Mouse (Mus musculus) midbrain, embryonic 14.5 days (tissue): ENCODE data around the gene Mybph. TPM values are rescaled to one million over a fixed set of nuclear protein-coding genes. Genes with fewer than 3 reads are reported as not detected.

Experiments used
- ATAC-seq: fragments of 200-750 bp; cut with Nextera tagmentation; 2 replicates; pipeline ENCODE4 v1.8.0; 2017; ENCODE audit warnings: moderate number of reproducible peaks, moderate library complexity; ENCODE audit not compliant: low FRiP score, low TSS enrichment
- DNase-seq: peaks from one replicate; pipeline ENCODE4 v3.0.0-alpha.2; 2015
- H3K27ac ChIP-seq: fragments of 300-500 bp; sonication (generic); replicated peaks from 2 replicates; pipeline ENCODE4 v1.5.1; 2014; ENCODE audit warnings: mild to moderate bottlenecking, low read depth, low read length, moderate library complexity
- H3K27me3 ChIP-seq: fragments of 300-500 bp; sonication (generic); 2 replicates; pipeline ENCODE4 v1.6.1; 2014; ENCODE audit warnings: low read length, control low read depth, mixed read lengths; ENCODE audit not compliant: control insufficient read depth, insufficient read depth
- H3K36me3 ChIP-seq: fragments of 300-500 bp; sonication (generic); 2 replicates; pipeline ENCODE4 v1.6.1; 2014; ENCODE audit warnings: low read length, control low read depth; ENCODE audit not compliant: control insufficient read depth, insufficient read depth
- H3K4me1 ChIP-seq: fragments of 300-500 bp; sonication (generic); 2 replicates; pipeline ENCODE4 v1.6.1; 2014; ENCODE audit warnings: mild to moderate bottlenecking, antibody characterized with exemption, low read length, control low read depth; ENCODE audit not compliant: control insufficient read depth, insufficient read depth
- H3K4me2 ChIP-seq: fragments of 300-500 bp; sonication (generic); 2 replicates; pipeline ENCODE4 v1.6.1; 2014; ENCODE audit warnings: mild to moderate bottlenecking, low read length, moderate library complexity
- H3K4me3 ChIP-seq: fragments of 300-500 bp; sonication (generic); replicated peaks from 2 replicates; pipeline ENCODE4 v1.5.1; 2014; ENCODE audit warnings: low read depth, low read length
- H3K9ac ChIP-seq: fragments of 300-500 bp; sonication (generic); replicated peaks from 2 replicates; pipeline ENCODE4 v1.6.1; 2014; ENCODE audit warnings: mild to moderate bottlenecking, low read length, moderate library complexity
- H3K9me3 ChIP-seq: fragments of 300-500 bp; sonication (generic); 2 replicates; pipeline ENCODE4 v1.6.1; 2016; ENCODE audit warnings: low read length, control low read depth, mixed read lengths; ENCODE audit not compliant: control insufficient read depth
- WGBS: fragments of 180-500 bp; shearing (Covaris S2); extraction: QIAGEN DNeasy Blood & Tissue Kit; methylation state at CpG from one replicate; pipeline ENCODE4 v1.1.7; 2014; 5-methylcytosine and 5-hydroxymethylcytosine counted together
- polyA plus RNA-seq: library from polyadenylated mRNA; unstranded; fragments of >200 nt; fragmentation: Nextera tagmentation; extraction: Ambion mirVana; gene quantifications from 2 replicates; pipeline ENCODE4 v1.2.1, GENCODE M21; 2014

Mybph gene
- polyA plus RNA-seq, 1 experiment from 2014 or later = 0.12 TPM

DNA sequence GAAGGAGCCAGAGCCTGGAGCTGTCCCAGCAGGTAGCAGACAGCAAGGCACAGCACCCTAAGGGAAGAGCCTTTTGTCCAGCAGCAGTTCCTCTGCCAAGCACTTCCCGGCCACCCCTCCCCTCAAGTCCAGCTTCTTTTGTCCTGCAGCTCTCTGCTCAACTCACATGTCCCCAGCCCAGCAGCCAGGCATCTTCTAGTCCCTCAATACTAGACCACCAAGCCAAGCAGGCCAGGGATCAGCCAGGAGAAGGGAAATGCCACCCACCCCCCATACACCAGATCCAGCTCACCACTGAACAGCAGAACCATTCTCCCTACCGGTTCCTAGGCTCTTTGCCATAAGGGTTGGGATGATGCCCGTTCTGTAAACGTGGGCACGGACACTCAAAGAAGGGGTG, 26.4 kb downstream of the Mybph start:
- 70% methylated on average over 5 of the region's 5 CpGs for WGBS
- H3K4me1 ChIP-seq = peaks cover 9% of the 10 kb centered on the region
- no peaks in the 10 kb centered on the region for H3K9me3 ChIP-seq
- H3K27ac ChIP-seq = no peak overlapping the region
- H3K36me3 ChIP-seq = no peaks in the 10 kb centered on the region
- ATAC-seq (no peak), DNase-seq (no peak)
- H3K27me3 ChIP-seq = no peaks in the 10 kb centered on the region
- H3K4me3 ChIP-seq = no peak overlapping the region
- no peak overlapping the region for H3K4me2 ChIP-seq
- H3K9ac ChIP-seq = no peak overlapping the region

DNA sequence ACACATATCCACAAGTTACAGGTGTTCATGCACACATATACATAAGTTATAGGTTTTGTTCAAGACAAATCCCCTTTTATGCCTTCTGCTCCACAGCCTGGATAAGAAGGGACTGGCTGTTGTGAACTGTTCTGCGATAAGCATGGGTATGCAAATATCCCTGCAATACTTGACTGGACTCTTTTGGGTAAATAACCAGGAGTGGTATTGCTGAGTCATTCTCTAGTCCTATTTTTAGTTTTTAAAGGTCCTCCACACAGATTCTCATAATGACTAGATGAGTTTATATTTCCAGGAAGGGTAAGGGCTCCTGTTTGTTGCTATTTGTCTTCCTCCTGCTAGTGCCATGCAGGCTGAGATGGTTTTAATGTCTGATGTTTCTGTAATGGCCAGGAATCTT, 27.9 kb downstream of the Mybph start:
- no peak for ATAC-seq

DNA sequence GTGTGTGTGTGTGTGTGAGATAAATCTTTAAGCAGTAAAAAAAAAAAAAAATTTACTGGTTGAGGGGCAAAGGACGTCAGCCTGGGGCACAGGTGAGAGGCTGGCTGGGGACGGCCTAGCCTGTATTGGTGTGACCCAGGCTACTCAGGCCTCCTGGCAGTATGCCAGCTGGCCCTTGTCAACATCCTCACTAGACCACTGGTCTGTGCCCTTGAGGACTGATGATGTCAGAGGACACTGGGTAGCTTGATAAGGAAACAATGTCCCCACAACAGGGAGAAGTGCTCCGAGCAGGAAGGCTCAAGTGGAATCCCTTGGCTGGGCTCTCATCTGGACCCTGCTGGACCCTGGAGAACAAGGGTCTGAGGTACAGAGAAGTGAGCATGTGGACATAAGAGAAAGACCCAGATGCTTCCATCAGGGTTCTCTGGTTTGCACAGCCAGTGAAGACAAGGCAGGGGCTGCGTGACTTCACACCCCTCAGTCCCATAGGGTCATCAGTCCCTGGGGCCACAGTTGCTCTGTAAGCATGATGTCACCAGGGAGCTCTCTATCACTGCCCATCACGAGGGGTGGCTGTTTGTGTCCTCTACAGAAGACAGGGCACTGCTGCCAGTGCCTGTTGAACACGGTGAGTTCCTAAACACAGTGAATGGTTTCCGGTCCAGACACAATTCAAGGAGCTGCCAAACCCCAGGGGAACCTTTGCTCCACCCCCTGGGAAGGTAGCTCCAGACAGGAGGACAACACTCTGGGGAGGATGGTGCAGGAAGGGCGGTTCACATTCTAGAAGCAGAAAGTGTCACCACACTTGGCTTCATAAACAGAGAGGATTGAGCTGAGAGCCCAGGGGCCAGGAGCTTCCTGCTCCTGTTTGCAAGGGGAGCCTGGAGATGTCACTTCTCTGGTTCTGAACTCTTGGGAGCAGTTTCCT, 29.1 kb downstream of the Mybph start:
- H3K27ac ChIP-seq = no peak overlapping the region
- H3K9ac ChIP-seq = no peak overlapping the region
- H3K4me1 ChIP-seq = no peaks in the 10 kb centered on the region
- no peak overlapping the region for H3K4me3 ChIP-seq
- H3K9me3 ChIP-seq = no peaks in the 10 kb centered on the region
- no peaks in the 10 kb centered on the region for H3K27me3 ChIP-seq
- H3K4me2 ChIP-seq = no peak overlapping the region
- ATAC-seq (no peak), DNase-seq (no peak)
- no peaks in the 10 kb centered on the region for H3K36me3 ChIP-seq
- WGBS = 69% methylated on average over 8 of the region's 8 CpGs

More for the DNA sequence above, 27.9 kb downstream of the Mybph start:
- peaks cover 2% of the 10 kb centered on the region; the same call in 1 of the 2 replicates for H3K4me1 ChIP-seq
- no peak overlapping the region for H3K4me2 ChIP-seq
- no peaks in the 10 kb centered on the region for H3K9me3 ChIP-seq
- no peak overlapping the region for H3K9ac ChIP-seq
- no peak overlapping the region for H3K27ac ChIP-seq
- DNase-seq = no peak
- no peak overlapping the region for H3K4me3 ChIP-seq
- 91% methylated on average over 1 of the region's 1 CpGs for WGBS
- no peaks in the 10 kb centered on the region for H3K27me3 ChIP-seq
- no peaks in the 10 kb centered on the region for H3K36me3 ChIP-seq

DNA sequence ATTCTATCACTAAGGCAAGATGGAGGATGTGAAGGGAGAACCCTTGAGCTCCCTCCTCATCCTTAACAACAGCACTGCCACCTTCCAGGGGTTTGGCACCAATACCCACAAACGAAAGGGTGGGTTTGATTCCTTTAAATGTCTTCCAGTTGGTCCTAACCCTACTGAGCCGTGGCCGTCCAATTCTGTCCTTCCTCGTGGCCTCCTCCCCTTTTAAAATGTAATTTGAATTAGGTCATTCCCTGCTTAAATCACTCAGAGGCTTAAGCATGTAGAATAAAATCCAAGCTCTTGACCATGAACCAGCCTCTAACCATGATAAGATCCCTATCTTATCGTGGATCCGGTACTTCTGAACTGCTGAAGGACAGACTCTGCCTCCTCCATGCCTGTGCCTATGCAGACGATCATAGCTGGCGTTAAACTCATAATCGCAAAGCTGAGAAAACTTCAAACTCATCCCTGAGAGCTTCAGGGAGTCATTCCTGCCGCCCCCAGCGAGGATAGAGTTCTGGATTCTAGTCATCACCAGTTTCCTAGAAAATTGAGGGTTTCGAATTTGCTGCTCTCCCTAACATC, 31.5 kb downstream of the Mybph start:
- no peak overlapping the region for H3K4me2 ChIP-seq
- no peaks in the 10 kb centered on the region for H3K36me3 ChIP-seq
- DNase-seq (no peak), ATAC-seq (no peak)
- H3K27me3 ChIP-seq = no peaks in the 10 kb centered on the region
- no peaks in the 10 kb centered on the region for H3K4me1 ChIP-seq
- no peaks in the 10 kb centered on the region for H3K9me3 ChIP-seq
- no peak overlapping the region for H3K4me3 ChIP-seq
- H3K9ac ChIP-seq = no peak overlapping the region
- H3K27ac ChIP-seq = no peak overlapping the region
- whole genome bisulfite sequencing = 86% methylated on average over 12 of the region's 12 CpGs

DNA sequence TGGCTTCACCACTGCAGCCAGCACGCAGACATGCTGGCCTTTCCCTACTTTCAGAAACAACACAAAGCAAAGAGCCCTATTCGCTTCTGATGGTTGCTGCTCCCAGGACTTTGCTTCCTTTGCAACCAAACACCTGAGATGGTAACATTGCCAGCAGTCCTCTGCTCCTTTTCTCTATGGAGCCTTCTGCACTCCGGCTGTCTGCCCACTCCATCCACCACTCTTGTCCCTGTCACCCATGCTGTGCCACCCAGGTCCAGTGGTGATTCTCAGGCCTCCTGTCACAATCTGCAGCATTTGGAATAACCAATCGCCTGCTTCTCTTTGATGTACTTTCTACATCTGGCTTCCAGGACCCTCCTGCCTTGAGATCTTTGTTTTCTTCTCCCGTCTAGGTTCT, 32.1 kb downstream of the Mybph start:
- Histone ChIP-seq H3K4me2 (no peak overlapping the region), H3K36me3 (no peaks in the 10 kb centered on the region), H3K27me3 (no peaks in the 10 kb centered on the region), H3K27ac (no peak overlapping the region), H3K9me3 (no peaks in the 10 kb centered on the region), H3K4me3 (no peak overlapping the region), H3K4me1 (no peaks in the 10 kb centered on the region), H3K9ac (no peak overlapping the region)
- 89% methylated on average over 5 of the region's 5 CpGs for WGBS
- ATAC-seq (no peak), DNase-seq (no peak)

DNA sequence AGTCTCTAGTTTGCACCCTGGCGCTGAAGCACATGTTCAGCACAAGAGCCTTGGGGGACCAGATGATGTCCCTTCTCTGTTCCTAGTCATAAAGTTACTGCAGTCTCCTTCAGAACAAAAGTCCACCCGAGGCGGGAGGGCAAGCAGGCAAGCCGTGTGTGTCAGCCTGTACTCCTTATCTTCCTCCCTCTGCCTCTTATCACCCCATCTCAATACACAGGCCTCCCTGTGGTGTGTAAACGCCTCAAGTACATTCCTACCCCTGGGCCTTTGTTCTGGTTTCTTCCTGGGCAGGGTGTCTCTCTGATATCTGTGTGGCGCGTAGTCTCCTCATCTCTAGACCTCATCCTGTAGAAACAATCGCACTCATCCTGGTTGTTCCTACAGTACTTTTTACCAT, 33.5 kb downstream of the Mybph start:
- 87% methylated on average over 8 of the region's 8 CpGs for WGBS

DNA sequence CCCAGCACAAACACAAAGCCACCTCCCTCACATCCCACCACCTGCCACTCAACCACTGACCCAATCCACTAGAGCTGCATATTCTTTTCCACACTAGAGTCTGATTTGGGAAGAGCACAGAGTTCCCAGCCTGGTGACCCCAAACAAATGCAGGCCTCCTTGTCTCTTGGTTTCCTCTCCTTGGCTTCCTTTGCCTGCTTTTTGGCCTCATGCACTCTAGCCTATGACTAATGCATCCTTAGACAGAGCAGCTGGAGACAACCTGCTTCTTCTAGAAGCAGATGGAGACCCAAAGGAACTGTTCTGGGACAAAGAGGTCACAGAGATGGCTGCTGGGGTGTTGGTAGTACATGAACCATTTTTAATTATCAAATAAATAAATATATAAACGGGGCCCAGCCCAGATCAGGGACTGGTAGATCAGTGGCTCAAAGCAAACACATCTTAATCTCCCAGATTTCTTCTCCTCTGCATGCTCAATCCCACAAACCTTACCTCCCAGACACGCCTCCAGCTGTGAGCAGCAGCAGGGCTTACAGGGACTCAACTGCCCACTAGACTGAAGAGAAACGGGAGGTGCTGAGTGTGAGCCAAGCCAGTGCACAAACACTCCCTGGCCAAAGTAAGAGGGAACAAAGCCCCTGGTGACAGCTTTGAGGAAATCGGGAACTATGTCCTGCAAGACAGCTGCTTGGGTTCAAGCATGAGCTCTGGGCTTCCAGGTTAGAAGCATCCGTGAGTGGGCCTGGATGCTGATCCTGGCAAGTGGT, 36.7 kb downstream of the Mybph start:
- no peak overlapping the region for H3K4me2 ChIP-seq
- no peak for ATAC-seq
- peaks cover 19% of the 10 kb centered on the region for H3K27me3 ChIP-seq
- H3K4me3 ChIP-seq = no peak overlapping the region
- no peak overlapping the region for H3K27ac ChIP-seq
- H3K4me1 ChIP-seq = peaks cover 4% of the 10 kb centered on the region; the same call in 1 of the 2 replicates
- WGBS = 69% methylated on average over 5 of the region's 5 CpGs
- no peak overlapping the region for H3K9ac ChIP-seq
- H3K36me3 ChIP-seq = no peaks in the 10 kb centered on the region
- no peaks in the 10 kb centered on the region for H3K9me3 ChIP-seq
- no peak for DNase-seq

More for the DNA sequence above, 33.5 kb downstream of the Mybph start:
- DNase-seq (no peak), ATAC-seq (no peak)
- H3K9ac ChIP-seq = no peak overlapping the region
- H3K9me3 ChIP-seq = no peaks in the 10 kb centered on the region
- H3K36me3 ChIP-seq = no peaks in the 10 kb centered on the region
- no peak overlapping the region for H3K27ac ChIP-seq
- no peak overlapping the region for H3K4me3 ChIP-seq
- H3K27me3 ChIP-seq = no peaks in the 10 kb centered on the region
- no peak overlapping the region for H3K4me2 ChIP-seq
- no peaks in the 10 kb centered on the region for H3K4me1 ChIP-seq

DNA sequence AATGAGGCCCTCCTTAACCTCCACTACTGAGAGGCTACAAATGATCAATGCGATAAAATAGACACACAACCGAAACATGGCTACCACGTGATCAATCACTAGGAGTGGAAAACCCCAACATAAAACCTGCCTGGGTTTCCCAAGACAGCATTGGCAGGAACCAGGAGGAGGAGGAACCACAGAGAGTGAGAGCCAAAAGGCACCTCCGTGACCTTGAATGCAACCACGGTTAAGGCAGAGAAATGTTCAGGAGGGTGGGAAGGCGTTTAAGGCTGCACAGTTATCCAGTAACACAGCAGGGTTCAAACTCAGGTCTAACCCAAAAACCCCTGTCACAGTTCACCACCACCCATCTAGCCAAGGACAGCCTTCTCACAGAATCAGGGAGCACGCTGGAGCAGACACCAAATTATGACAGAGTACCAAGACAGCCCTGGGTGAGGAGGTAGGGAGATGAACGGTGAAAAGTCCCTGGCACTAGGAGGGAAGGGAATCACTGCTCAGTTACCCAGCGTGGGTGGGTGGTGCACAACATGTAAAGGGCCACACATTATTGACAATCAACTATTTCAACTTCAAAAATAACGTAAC, 37.5 kb downstream of the Mybph start:
- H3K27me3 ChIP-seq = peaks cover 21% of the 10 kb centered on the region
- no peak overlapping the region for H3K4me3 ChIP-seq
- no peaks in the 10 kb centered on the region for H3K9me3 ChIP-seq
- no peaks in the 10 kb centered on the region for H3K36me3 ChIP-seq
- no peak overlapping the region for H3K4me2 ChIP-seq
- no peak overlapping the region for H3K9ac ChIP-seq
- H3K4me1 ChIP-seq = peaks cover 8% of the 10 kb centered on the region; the same call in 1 of the 2 replicates
- no peak overlapping the region for H3K27ac ChIP-seq
- no peak for DNase-seq
- 90% methylated on average over 10 of the region's 10 CpGs for WGBS
- no peak for ATAC-seq
